23 mouse cellular contexts compared by ENCODE assay signal in genomic region chr3:97674644-97675110, GRCm38 (mm10). TPM values are rescaled to one million over a fixed set of nuclear protein-coding genes. Genes with fewer than 3 reads are reported as not detected.
"Had no signal": no experiment of that assay in that cellular context is flagged by ENCODE, and none has a peak within 500 bp of the region (broad histone marks: within the 10 kb centered on the region; RNA-seq: fewer than 3 reads in every experiment).

Gene Gm17651, minus strand, starts transcription at chr3:97674694.

- DNase-seq: left cerebral cortex, postnatal 4 days; liver; liver, embryonic 13.5 days; liver, postnatal 0 days; lung, adult 18-20 months; lung, adult 2 months; lung, embryonic 14.5 days; lung, postnatal 10 days; lung, postnatal 14 days; lung, postnatal 36 days; lung, postnatal 4 days; midbrain, embryonic 14.5 days had no signal

RNA-seq across cellular contexts. Expression of gene Gm17651, which starts in this region (rescaled TPM):
- total RNA-seq: left cerebral cortex, adult 8-10 months; left cerebral cortex, postnatal 10 days; left cerebral cortex, postnatal 14 days; left cerebral cortex, postnatal 25 days; left cerebral cortex, postnatal 36 days; left cerebral cortex, postnatal 4 days; liver, adult 2 months; megakaryocyte progenitor cell, adult 5-6 weeks; megakaryocyte, adult 5-6 weeks; megakaryocyte-erythroid progenitor cell, adult 5-6 weeks; midbrain, postnatal 0 days; monocyte, adult 5-6 weeks had no signal
